Mouse (Mus musculus) frontal cortex, postnatal 25 days (tissue): ENCODE data around the gene Oas1g.
"Not testable (repeated sequence)": the region's sequence is repeated elsewhere in the genome, so short reads cannot be mapped to it uniquely, and the experiment has no call there.

ENCODE experiments used
- DNase-seq, 2 experiments: peaks; one replicate each; pipeline ENCODE4 v3.0.0; 2022; ENCODE audit warnings: low spot score in 2 of 2

Oas1g gene

DNA sequence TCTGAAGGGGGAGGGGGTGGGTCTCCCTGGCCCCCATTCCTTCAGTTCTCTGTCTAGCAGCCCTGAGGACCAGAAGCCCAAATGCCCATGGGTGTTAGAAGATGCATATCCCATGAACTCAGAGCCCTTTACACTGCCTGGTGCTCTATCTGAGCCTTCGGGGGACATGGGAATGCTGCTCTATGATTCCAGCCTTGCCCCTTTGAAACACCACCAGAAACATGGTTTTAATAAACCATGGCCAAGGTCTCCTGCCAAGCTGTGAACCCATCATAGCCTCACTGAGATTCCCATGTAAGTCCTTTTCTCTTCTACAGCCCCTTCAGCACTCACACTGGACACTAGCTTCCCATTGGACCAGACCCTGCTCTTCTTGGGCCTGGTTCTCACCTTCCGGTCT lies 2.6 kb upstream of the Oas1g start:
- no peak for DNase-seq

DNA sequence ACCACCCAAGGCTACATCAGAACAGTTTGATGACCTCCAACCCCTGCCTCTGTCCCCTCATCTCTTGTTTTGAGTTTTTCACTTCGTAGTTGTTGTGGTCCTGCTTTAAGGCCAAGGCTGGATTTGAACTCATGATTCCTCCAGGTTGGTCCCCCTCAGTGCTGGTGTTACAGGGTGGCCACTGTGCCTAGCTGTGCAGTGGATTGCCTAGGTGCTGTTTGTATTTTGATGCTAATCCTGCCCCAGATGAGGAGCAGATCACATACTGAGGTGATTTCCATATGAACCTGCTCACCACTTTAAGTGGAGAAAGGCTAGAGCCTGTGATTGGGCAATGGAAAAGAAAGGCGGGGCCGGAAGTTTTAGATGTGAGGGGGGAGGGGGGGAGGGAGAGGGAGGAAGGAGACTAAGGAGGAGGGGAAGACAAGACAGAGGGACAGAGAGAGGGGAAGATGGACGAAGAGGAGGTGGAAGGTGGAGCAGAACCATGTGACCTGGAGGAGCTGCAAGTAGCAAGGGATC lies 942 bp upstream of the Oas1g start:
- DNase-seq: not testable (repeated sequence)

DNA sequence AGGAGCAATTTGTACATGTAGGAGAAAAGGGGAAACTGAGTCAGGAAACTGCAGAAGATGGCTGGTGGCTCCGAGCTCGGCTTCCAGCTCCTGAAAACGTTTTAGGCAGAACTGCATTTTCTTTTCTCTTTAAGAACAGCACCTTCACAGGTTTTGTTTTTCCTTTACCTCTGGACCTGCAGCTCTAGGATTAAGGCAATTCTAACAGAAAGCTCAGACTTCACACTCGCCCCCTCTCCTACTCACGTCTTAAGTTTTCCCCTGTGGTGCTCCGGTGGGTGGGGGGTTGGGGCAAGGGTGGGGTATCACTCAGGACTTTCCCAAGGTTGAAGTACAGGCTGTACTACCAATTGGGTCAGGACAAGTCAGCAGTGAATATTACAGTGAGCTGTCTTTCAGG lies 418 bp upstream of the Oas1g start:
- DNase-seq: no peak

DNA sequence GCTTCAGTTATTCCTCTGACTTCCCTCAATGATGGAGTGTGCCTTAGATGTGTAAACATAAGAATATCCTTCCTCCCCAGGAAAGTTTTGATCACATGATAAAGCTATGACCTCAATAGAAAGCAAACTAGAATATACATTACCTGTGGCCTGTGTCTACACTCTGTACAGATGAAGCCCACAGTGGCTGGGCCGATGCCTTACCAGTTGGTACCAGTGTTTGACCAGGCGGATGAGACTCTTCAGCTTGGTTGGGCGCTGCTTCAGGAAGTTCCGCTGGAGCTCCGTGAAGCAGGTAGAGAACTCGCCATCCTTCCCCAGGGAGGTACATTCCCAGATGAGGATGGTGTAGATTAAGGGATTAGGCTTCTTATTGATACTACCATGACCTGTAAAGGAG lies 5.7 kb downstream of the Oas1g start:
- DNase-seq: not testable (repeated sequence)

DNA sequence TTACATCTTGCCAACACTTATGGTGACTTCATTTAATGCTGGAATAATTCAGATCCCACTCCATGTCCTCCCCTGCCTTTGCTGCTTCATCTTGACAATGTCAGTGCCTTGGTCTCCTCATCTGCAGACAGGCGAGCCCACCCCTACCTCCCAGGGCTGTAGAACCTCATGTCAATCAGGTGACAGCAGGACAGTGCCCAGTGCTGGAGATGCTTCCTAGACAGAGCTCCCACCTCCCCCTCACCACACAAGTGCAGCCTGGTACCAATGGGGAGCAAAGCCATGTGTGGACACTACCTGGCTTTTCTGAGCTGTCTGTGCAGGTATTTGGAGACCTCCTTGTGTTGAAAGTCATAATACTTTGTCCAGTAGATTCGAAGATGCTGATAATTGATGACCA lies 8.6 kb downstream of the Oas1g start:
- DNase-seq: not testable (repeated sequence)

DNA sequence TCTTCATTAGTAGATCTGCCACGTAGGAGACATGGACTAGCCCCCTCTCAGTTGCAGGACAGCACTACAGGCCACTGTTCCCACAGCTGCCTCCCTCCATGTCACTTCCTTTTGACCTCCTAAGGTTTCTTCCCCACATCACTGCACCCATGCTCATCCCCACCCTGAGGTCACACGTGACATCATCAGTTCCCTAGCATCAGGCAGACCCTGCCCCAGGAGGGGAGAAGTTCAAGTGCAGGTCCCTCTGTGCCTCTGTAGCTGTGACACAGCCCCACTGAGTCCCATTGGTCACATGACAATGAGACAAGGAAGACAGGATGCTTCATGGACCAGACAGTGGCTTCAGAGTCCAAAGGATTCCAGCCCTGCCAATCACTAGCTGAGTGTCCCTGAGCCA lies 10.0 kb downstream of the Oas1g start:
- not testable (repeated sequence) for DNase-seq

DNA sequence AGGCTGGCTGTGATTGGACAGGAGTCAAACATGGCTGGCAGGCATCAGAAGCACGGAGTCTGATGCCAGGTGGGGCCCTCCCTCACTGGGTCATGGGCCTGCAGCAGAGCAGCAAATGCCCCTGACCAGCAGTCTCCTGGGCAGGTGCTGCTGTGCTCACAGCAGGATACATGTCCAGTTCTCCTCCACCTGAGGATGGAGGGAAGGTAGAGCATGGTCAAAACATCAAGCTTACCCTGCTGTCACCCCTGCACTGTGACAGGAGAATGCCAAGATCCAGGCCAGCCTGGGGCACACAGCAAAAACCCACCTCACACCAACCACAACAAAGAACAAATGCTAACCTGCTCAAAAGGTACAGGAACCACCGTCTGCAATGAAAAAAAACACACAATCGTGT lies 10.6 kb downstream of the Oas1g start:
- DNase-seq: not testable (repeated sequence)

DNA sequence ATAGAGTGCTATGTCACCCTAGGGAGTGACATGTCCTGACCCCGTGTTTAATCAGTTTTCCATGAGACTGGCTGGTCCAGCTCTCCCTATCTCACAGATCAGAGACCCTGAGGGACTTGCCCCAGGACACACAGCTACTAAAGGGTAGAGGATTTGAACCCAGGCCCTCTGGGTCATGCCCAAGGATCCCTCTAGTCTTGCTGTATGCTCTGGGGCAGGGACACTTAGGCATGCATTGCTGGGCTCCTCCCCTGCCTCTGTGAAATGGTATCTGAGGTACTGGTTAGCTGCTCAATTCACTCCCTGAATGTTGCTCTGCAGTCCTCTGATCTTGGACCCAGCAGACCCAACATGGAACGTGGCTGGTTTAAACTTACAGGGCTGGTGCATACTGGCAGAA lies 15.9 kb downstream of the Oas1g start:
- no peak for DNase-seq

DNA sequence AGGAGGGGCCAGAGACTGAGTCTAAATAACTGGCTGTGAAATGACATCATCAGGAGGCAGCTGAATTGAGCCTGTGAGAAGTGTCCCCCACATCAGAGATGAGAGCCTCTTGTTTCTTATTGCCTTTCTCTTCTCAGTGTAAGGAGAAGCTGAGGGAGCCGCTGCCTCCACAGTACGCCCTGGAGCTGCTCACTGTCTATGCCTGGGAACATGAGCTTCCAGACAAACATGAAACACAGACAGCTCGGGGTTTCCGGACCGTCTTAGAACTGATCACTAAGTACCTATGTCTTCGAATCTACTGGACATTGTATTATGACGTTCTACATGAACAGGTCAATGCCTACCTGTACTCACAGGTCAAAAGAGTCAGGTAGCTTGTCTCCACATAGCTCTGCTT lies 16.6 kb downstream of the Oas1g start:
- no peak for DNase-seq

DNA sequence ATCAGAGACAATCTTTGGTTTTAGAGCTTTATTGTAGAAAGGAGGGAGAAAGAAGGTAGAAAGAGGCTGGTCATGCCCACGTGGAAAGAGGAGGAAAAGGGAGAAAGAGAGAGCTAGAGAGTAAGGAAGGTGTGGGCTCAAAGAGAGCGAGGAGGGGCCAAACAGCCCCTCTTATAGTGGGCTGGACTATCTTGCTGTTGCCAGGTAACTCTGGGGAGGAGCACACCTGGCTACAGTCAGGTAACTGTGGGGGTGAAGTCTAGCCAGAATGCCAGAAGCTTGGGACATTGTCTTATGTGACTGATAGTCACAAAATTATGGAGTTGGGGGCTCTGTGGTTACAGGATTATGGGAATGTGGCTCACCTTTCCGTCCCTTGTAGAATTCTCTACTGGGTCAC lies 17.3 kb downstream of the Oas1g start:
- no peak for DNase-seq

DNA sequence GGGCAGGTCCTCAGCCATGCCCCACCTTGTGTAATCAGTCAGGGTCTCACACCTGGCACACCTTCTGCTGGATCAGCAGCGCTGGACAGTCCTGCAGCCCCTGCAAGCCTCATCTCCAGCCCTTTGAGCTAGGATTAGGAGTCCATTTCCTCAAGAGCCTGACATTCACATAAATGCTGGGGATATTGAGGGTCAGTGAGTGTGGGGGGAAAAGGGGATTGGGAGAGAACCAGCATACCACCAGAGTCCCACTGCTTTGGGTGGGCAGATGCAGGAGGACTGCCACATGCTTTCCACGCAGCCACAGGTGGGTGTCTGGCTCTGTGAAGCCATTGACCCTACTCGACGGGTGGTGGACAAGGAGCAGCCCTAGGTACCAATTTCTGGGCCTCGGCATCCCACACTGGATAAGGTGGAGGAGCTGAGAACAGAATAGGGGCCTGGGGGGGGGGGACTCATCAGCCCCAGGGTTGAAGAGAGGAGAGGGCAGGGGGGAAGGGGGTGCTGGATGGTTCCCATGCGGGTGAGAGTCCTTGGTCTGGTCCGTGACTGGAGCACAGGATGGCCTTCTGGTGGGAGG lies 17.9 kb downstream of the Oas1g start:
- no peak for DNase-seq

DNA sequence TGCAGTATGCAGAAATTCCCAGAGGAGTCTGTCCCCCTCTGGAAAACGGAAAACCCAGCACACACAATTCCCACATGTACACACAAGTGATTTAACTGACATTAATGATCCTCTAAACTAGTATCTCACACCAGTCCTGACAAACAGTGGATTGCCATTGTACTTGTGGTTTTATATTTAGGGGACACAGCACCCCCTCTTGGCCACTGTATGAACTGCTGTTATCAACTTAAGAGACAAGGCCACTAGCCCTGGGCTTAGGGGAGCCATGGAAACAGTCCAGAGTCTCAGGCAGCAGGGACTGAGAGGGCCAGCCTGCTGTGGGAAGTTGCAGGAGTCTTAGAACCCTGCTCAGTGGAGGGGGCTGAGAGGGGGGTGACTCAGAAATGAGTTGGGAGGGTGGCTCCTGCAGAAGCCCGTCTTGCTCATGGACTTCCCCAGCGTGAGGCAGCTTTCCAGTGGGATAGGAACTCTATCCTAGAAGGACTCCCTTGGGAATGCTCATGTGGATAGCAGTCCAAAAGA lies 22.0 kb downstream of the Oas1g start:
- DNase-seq: no peak

DNA sequence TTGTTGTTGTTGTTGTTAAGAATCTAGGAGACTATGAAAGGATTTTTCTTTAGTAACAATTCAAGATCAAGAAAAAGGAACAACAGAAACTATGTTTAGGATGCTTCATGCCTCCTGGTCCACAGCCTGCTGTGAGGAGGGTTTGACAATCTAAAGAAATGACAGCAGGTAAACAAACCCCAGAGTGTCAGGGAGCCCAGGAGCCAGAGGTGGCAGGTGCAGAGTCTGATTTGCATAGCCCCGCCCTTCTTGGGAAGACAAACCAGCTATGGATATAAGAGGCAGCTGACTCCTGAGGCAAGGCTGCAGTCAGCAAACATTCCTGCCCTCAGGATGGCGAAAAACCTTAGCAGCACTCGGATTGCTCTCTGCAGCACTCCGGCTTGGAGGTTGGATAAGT lies 26.3 kb downstream of the Oas1g start, which contains the start of gene Oas1h:
Oas1h (plus strand) TSS at position 301 of the 400 bp plus-strand sequence.
- no peak for DNase-seq

DNA sequence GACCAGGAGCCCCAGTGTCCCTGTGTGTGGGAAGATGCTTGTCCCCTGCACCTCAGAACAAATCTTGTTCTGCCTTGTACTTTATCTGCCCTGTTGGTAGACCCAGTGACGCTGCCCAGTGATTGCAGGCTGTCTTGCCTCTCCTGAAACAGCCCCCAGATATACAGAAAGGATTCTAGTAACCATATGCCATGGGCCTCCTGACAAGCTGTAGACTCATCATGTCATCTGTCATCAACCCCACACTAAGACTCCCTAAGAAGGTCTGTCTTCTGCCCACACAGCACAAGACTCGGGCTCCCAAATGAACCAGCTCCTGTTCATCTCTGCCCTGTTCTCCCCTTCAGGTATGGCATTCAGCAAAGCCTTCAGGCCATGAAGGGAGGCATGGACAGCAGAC lies 28.2 kb downstream of the Oas1g start:
- DNase-seq: no peak

DNA sequence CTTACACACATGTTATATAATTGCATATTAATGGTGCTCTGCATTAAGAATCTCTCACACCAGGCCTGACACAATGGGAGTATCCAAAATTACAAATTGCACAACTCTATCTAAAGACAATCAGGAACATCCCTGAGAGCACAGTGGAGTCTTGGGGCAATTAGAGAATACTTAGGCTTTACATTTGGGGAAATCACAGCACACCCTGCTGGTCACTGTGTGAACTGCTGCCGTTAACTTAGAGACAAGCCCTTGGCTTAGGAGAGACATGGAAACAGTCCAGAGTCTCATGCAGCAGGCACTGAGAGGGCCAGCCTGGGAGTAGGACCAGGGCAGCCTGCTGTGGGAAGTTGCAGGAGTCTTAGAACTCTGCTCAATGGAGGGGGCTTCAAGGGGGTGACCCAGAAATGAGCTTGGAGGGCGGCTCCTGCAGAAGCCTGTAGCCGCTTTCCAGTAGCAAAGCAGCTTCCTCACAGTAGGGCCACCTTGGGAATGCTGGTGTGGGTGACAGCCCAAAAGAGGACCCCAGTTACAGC lies 37.7 kb downstream of the Oas1g start:
- DNase-seq: peak; percentile 12 to 21

DNA sequence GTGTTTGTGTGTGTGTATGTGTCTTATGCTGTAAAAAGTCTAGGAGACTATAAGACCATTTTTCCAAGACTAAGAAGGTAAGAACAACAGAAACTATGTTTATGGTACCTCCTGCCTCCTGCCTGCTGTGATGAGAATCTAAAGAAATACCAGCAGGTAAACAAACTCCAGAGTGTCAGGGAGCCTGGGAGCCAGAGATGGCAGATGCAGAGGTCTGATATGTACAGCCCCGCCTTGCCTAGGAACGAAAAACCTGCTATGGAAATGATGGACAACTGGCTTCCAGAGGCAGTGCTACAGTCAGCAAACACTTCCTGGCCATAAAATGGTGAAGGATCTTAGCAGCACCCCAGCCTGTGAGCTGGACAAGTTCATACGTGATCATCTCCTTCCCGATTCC lies 40.3 kb downstream of the Oas1g start, which contains the start of gene Oas1f:
Oas1f (plus strand) TSS at position 301 of the 400 bp plus-strand sequence.
- no peak for DNase-seq

DNA sequence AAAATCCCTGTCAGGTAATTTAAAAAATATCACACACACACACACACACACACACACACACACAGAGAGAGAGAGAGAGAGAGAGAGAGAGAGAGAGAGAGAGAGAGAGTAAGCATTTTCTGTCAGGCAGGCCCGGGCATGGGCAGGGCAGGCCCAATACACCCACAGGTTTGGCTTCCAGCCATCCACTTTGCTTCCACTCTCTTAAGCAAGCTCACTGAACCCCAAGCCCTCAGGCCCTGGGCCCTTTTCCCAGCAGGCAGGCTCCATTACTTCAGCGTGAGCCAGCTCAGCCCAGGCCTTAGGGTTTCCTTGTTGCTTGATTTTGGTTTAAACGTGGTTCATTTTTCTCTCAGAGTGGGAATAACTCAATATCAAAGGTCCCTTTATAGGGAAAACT lies 42.7 kb downstream of the Oas1g start:
- DNase-seq: no peak

DNA sequence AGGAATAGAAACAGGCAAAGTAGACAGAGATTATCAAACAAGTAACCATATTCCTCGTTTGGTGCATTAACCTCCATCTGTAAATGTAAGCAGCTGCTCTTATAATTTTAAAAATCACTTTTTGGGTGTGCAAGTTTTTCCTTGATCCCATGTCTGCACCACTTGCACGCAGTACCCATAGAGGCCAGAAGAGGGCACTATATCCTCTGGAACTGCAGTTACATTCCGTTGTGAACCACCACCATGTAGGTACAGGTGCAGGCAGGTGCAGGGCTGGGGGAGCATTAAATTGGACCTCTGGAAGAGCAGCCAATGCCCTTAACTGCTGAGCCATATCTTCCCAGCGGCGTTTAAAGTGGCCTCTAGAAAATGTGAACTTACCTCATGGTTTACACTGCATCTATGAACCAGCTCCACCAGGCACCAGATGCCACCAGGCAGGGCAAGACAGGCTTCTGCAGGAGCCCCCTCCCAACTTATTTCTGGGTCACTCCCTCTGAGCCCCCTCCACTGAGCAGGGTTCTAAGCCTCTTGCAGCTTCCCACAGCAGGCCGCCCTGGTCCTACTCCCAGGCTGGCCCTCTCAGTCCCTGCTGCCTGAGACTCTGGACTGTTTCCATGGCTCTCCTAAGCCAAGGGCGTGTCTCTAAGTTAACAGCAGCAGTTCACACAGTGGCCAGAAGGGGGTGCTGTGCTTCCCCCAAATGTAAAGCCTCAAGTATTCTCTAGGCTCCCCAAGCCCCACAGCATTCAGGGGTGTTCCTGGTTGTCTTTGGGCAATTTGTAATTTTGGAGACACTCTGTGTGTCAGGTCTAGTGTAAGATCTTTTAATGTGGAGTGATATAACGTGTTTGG lies 50.5 kb downstream of the Oas1g start:
- peak; percentile 23 to 30 for DNase-seq

DNA sequence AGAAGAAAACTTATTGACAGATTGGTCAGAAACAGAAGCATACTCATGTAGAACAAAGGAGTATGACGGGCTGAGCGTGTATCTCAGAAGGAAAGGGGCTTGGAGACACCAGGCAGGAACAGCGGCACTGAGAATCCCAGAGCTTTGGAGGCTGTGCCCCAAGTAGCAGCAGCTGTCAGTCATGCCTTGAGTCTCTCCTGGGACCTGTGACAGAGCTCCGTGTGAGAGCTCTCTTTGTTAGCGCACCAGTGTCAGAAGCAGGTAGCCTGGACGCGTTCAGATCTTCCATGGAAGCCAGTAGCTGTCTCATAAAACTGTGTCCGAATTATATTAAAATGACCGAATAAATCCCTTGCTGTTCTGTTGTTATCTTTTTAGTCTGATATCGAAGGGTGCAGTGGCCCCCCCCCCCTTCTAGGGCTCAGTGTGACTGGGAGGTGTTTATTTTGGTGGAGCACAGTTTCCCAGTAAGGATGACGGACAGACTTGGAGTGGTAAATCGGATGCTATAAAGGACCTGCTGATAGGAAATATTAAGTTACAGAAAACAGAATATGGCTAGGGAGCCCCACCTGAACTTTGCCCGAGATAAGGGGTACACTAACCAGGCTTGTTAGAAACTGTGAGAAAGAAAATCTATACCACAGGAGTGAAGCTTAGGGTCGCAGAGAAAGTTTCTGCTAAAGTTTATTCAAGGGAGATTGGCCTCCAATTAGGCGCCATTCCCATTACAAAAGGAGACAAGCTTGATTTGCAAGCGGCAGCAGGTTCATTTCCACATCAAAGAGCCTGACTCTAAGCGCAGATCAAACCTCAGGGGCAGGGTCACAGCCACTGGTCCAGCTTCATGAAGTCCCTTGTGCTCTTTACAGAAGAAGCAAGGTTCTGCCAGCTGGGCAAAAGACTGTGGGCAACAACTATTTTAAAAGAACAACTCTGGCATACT lies 53.8 kb downstream of the Oas1g start:
- no peak for DNase-seq

DNA sequence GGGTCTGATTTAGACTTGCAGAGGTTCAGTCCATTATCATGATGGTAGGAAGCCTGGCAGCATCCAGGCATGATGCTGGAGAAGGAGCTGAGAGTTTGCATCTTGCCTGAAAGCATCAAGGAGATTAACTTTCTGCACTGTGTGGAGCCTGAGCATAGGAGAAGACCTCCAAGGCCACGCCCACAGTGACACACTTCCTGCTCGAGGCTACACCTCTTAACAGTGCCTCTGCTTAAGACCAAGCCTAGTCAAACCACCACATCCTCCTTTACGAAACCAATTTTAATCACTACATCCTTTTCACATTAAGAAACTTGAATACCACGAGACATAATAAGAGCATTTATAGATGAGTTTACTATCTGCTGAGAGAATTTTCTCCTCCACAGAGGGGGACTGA lies 56.4 kb downstream of the Oas1g start:
- DNase-seq: no peak
